Mouse (Mus musculus) neural tube, embryonic 14.5 days (tissue): ENCODE measurements around the gene Cplx2. TPM values are rescaled to one million over a fixed set of nuclear protein-coding genes. Genes with fewer than 3 reads are reported as not detected.

Source experiments
- ATAC-seq: fragments of 200-750 bp; cut with Nextera tagmentation; 2 replicates; pipeline ENCODE4 v1.8.0; 2017; ENCODE audit warnings: low read depth, mild to moderate bottlenecking, moderate TSS enrichment, moderate library complexity
- H3K27ac ChIP-seq: fragments of 300-500 bp; sonication (generic); 2 replicates; pipeline ENCODE4 v1.5.1; 2014; ENCODE audit warnings: low read depth, mild to moderate bottlenecking, control low read depth, low read length, moderate library complexity, mixed read lengths
- H3K27me3 ChIP-seq: fragments of 300-500 bp; sonication (generic); 2 replicates; pipeline ENCODE4 v1.6.1; 2014; ENCODE audit warnings: low read length; ENCODE audit not compliant: control insufficient read depth, insufficient read depth
- H3K36me3 ChIP-seq: fragments of 300-500 bp; sonication (generic); 2 replicates; pipeline ENCODE4 v1.6.1; 2014; ENCODE audit warnings: low read length, mixed read lengths; ENCODE audit not compliant: control insufficient read depth, insufficient read depth
- H3K4me1 ChIP-seq: fragments of 300-500 bp; sonication (generic); 2 replicates; pipeline ENCODE4 v1.6.1; 2014; ENCODE audit warnings: low read length; ENCODE audit not compliant: control insufficient read depth, insufficient read depth
- H3K4me2 ChIP-seq: fragments of 300-500 bp; sonication (generic); 2 replicates; pipeline ENCODE4 v1.6.1; 2014; ENCODE audit warnings: mild to moderate bottlenecking, low read depth, low read length, control low read depth
- H3K4me3 ChIP-seq: fragments of 300-500 bp; sonication (generic); 2 replicates; pipeline ENCODE4 v1.5.1; 2014; ENCODE audit warnings: low read depth, low read length, control low read depth, mixed read lengths
- H3K9ac ChIP-seq: fragments of 300-500 bp; sonication (generic); replicated peaks from 2 replicates; pipeline ENCODE4 v1.6.1; 2014; ENCODE audit warnings: low read depth, mild to moderate bottlenecking, control low read depth, low read length, mixed read lengths
- H3K9me3 ChIP-seq: fragments of 300-500 bp; sonication (generic); 2 replicates; pipeline ENCODE4 v1.6.1; 2016; ENCODE audit warnings: low read length; ENCODE audit not compliant: control insufficient read depth
- WGBS: fragments of 180-500 bp; shearing (Covaris S2); extraction: QIAGEN DNeasy Blood & Tissue Kit; methylation state at CpG from one replicate; pipeline ENCODE4 v1.1.7; 2014; 5-methylcytosine and 5-hydroxymethylcytosine counted together
- polyA plus RNA-seq: library from polyadenylated mRNA; unstranded; fragments of >200 nt; fragmentation: Nextera tagmentation; extraction: Ambion mirVana; gene quantifications from 2 replicates; pipeline ENCODE4 v1.2.1, GENCODE M21; 2014

The Cplx2 gene
- polyA plus RNA-seq, 1 experiment from 2014 or later, result 24.1 TPM

DNA sequence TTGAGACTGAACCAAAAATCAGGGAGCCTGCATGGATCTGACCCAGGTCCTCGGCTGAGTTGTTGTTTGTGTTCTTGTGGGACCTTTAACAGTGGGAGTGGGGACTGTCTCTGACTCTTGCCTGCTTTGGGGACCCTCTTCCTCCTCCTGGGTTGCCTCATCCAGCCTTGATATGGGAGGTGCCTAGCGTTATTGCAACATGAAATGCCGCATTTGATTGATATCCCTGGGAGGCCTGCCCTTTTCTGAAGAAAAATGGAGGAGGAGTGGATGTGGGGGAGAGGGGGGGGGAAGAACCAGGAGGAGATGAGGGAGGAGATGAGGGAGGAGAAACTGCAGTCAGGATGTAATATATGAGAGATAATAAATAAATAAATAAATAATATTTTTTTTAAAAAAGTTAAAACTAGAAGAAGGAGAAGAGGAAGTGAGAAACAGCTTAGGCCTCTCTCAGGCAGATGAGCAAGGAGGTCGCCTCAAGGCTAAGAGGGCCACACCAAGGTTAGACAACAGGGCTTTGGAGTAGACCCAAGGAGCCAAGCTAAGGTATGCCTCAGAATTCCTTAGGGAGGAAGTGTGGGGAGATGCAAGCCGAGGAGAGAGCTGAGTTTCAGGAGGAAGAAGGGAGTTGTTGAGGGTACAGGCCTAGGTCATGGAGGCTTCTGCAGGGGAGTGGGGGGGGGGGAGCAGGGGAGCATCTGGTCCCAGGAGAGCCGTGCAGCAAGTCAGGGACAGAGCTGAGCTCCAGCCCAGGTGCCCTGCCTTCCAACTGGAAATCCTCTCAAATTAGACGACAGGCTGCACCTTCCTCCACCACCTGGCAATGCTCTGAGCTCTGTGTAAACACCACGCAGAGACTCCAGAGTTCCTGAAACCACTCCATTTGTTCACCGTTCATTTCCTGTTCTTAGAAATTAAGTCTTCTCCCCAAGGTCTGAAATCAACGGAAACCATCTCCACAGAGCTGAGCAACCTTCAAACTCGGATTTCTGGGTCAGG, 4.6 kb downstream of the Cplx2 start:
- H3K9me3 ChIP-seq, result no peaks in the 10 kb centered on the region
- H3K27me3 ChIP-seq, result no peaks in the 10 kb centered on the region
- no peak overlapping the region for H3K9ac ChIP-seq
- ATAC-seq, result no peak
- no peak overlapping the region for H3K4me2 ChIP-seq
- WGBS, result 77% methylated on average over 11 of the region's 11 CpGs
- H3K4me1 ChIP-seq, result peaks cover 12% of the 10 kb centered on the region; the same call in 1 of the 2 replicates
- H3K36me3 ChIP-seq, result no peaks in the 10 kb centered on the region
- no peak overlapping the region for H3K4me3 ChIP-seq
- no peak overlapping the region for H3K27ac ChIP-seq

DNA sequence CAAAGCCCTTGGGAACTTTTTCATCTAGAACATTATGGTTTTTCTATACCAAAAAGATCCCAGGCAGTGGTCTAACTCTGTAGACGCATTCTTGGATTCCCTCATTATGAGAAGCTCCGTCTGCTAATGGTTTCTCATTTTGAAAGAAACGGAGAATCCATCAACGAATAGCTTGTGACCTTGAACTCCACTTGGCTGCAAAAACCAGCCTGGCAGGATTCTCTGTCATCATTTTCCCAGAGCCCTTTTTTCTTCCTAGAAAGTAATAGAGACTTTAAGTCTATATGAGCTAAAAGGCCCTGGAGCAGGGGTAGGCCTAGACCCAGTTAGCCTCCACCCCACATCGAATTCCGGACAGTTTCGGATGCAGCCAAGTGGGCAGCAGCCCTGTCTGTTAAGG, 5.6 kb downstream of the Cplx2 start:
- Histone ChIP-seq H3K27me3 (no peaks in the 10 kb centered on the region), H3K4me1 (peaks cover 9% of the 10 kb centered on the region; the same call in 1 of the 2 replicates), H3K9me3 (no peaks in the 10 kb centered on the region), H3K36me3 (no peaks in the 10 kb centered on the region), H3K4me3 (no peak overlapping the region), H3K27ac (no peak overlapping the region), H3K9ac (no peak overlapping the region), H3K4me2 (no peak overlapping the region)
- 86% methylated on average over 7 of the region's 7 CpGs for WGBS
- ATAC-seq, result no peak

DNA sequence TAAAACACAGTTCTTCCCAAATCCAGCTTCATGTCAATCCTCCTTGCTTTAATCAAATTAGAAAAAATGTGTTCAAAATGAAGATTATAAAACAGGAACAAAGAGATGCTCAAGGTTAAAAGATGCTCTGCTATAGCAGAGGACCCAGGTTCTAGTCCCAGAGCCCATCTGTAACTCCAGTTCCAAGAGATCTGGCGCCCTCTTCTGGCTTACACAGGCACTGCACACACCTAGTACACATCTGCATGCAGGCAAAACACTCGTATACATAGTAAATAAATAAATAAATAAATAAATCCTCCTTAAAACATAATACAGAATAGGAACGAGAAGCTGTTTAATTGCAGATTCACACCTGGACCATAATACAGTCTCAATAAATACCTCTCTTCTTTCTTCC, 6.9 kb downstream of the Cplx2 start:
- Histone ChIP-seq H3K4me3 (no peak overlapping the region), H3K27me3 (no peaks in the 10 kb centered on the region), H3K4me2 (no peak overlapping the region), H3K27ac (no peak overlapping the region), H3K9me3 (no peaks in the 10 kb centered on the region), H3K4me1 (no peaks in the 10 kb centered on the region), H3K9ac (no peak overlapping the region), H3K36me3 (no peaks in the 10 kb centered on the region)
- 72% methylated on average over 3 of the region's 3 CpGs for WGBS
- ATAC-seq, result no peak

DNA sequence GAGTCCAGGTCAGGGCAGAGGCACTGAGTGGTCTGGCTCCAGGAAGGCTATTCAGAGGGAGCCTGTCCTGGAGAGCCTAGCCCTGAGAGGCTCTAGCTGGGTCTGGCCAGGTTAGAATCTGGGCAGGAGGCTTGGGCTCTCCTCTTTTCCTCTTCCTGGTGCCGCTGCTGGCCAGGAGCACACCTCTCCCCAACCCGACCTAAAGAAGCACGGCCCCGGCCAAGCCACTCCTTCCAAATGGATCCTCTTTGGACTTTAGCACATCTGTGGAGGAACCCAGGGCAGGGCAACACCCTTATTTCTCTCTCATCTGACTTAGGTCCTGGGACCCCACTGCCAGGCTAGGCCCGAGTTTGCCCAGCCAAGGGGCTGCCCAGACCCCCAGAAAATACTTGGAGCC, 9.3 kb downstream of the Cplx2 start:
- Histone ChIP-seq H3K4me3 (no peak overlapping the region), H3K36me3 (no peaks in the 10 kb centered on the region), H3K9ac (no peak overlapping the region), H3K4me1 (peaks cover 12% of the 10 kb centered on the region; the same call in 1 of the 2 replicates), H3K4me2 (no peak overlapping the region), H3K27me3 (no peaks in the 10 kb centered on the region), H3K27ac (no peak overlapping the region), H3K9me3 (no peaks in the 10 kb centered on the region)
- 85% methylated on average over 4 of the region's 5 CpGs for WGBS
- no peak for ATAC-seq

DNA sequence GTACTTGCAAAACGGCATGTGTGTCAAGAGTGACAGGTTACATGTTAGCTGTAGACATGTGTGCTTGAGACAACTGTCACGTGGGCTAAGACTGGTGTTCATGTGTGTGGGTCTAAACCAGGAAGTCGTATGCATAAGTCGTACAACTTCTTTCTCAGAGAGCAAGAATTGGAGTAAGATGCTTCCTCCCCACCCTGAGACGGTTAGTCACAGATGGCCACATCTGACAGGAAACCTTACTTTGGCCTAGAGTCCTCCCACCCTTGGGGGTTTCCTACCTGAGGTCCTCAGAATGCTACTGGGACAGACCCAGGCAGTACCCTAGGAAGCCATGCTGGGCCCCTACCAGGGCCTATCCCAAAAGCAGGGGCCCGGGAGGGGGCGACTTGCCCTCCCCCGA, 10.2 kb downstream of the Cplx2 start:
- Histone ChIP-seq H3K4me2 (no peak overlapping the region), H3K27ac (no peak overlapping the region), H3K4me1 (peaks cover 15% of the 10 kb centered on the region; the same call in 1 of the 2 replicates), H3K36me3 (no peaks in the 10 kb centered on the region), H3K9me3 (no peaks in the 10 kb centered on the region), H3K27me3 (no peaks in the 10 kb centered on the region), H3K4me3 (no peak overlapping the region), H3K9ac (no peak overlapping the region)
- 91% methylated on average over 8 of the region's 8 CpGs for WGBS
- no peak for ATAC-seq

DNA sequence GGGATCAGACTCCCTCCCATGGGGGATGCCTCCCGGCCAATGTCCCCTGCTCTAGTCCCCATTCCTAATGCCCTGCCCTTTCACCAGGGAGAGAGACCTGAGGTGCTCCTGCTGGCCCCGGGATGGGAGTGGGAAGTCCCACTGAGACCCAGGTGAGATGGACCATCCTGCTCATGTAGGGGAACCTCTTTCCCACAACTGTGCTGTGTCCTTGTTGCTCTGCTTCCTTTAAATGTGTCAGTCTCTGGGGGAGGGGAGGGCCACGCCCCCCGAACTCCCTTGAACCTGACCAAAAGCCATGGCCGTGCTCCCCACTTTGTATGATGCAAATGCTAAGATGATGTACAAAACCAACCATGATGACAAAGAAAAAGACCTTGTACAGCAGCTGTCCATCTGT, 12.4 kb downstream of the Cplx2 start:
- no peak overlapping the region for H3K9ac ChIP-seq
- H3K4me1 ChIP-seq, result peaks cover 15% of the 10 kb centered on the region; the same call in 1 of the 2 replicates
- H3K4me2 ChIP-seq, result no peak overlapping the region
- WGBS, result 79% methylated on average over 5 of the region's 5 CpGs
- H3K9me3 ChIP-seq, result no peaks in the 10 kb centered on the region
- H3K4me3 ChIP-seq, result no peak overlapping the region
- ATAC-seq, result no peak
- H3K27ac ChIP-seq, result no peak overlapping the region
- no peaks in the 10 kb centered on the region for H3K36me3 ChIP-seq
- H3K27me3 ChIP-seq, result no peaks in the 10 kb centered on the region

DNA sequence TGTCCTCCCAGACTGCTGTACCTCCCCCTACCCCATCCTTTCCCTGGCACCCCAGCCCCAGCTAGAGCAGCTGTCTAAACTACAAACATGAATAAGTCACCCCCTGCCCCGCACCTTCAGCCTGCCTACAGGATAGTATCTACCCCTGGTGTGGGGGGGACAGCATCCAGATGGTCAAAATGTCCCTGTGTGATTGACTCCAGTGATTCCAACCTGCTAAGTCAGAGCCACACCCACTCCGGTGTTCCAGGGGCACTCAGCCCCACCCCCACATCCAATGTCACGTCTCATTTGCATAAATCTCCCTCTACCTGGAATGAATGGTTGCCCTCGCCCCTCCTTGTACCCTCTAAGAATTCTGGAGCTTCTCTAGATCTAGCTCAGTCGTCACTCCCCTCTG, 13.4 kb downstream of the Cplx2 start:
- Histone ChIP-seq H3K27me3 (no peaks in the 10 kb centered on the region), H3K9ac (no peak overlapping the region), H3K4me2 (0 out of 2 replicates have a peak overlapping the region, but pooled peaks have one; percentile 23), H3K4me3 (no peak overlapping the region), H3K9me3 (no peaks in the 10 kb centered on the region), H3K27ac (peak overlapping the region; percentile 22; the same call in 1 of the 2 replicates), H3K4me1 (peaks cover 15% of the 10 kb centered on the region; the same call in 1 of the 2 replicates), H3K36me3 (no peaks in the 10 kb centered on the region)
- 29% methylated on average over 5 of the region's 5 CpGs for WGBS
- no peak for ATAC-seq

DNA sequence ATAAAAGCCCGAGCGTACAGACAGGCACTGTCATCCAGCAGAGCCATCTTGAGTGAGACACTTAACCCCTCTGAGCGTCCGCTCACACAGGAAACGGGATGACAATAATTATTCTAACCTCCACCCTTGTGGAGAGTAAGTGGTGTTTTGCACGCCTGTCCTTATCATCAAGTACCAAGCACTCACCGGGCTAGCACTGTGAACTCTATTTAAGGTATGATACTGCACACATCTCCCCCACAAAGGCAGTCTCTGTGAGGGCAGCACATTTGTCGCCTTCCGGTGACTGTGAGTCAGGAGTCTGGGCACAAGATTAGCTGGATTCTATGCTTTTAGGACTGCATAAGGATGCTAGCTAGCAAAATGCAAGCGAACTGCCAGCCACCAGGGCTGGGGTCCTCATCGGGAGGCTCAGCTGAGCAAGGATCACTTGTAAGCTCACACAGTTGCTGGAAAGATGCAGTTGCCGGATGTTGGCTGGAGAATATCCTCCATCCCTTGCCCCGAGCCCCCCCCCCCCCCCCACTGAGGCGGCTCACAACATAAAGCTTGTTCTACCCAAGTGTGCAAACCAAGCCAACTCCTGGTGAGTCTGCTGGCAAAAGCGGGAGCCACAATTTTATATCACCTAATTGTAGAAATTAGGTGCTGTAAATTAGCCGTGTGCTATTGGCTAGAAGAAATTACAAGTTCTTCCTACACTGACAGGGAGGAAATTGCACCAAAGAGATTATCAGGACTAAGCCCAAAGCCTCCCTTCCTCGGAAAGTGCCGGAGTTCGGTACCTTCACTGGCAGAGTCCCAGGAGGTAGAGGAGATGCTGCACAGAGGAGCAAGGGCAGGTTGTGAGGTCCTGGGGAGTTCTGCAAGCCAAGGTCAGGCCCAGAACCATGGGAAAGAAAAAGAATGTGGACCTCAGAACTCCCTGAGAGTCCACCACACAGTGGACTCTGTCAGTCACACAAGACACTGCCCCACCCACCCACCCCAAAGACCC, 14.2 kb downstream of the Cplx2 start:
- Histone ChIP-seq H3K36me3 (no peaks in the 10 kb centered on the region), H3K9ac (no peak overlapping the region), H3K4me2 (0 out of 2 replicates have a peak overlapping the region, but pooled peaks have one; percentile 23), H3K27ac (peak overlapping the region; percentile 22; the same call in 1 of the 2 replicates), H3K27me3 (no peaks in the 10 kb centered on the region), H3K4me3 (no peak overlapping the region), H3K4me1 (peaks cover 16% of the 10 kb centered on the region; the same call in 1 of the 2 replicates), H3K9me3 (no peaks in the 10 kb centered on the region)
- WGBS, result 47% methylated on average over 19 of the region's 19 CpGs
- no peak for ATAC-seq
